Mouse (Mus musculus): ENCODE measurements around the gene Kctd2. TPM values are rescaled to one million over a fixed set of nuclear protein-coding genes. Genes with fewer than 3 reads are reported as not detected.
"Not testable (repeated sequence)": the region's sequence is repeated elsewhere in the genome, so short reads cannot be mapped to it uniquely, and the experiment has no call there.

Gene Kctd2
- total RNA-seq (2021), result 10 to 100 TPM; 36.4 to 48.6 TPM
- long read RNA-seq, experiment 1, transcript Kctd2-201 (6 exons, 1,764 nt), result major isoform, 87 of 101 reads
- long read RNA-seq, experiment 1, partial matches to known transcripts, result 3 of 101 reads
- long read RNA-seq, experiment 1, other reads (novel, unspliced or antisense), result 8 of 101 reads
- long read RNA-seq, experiment 2, transcript Kctd2-201 (6 exons, 1,764 nt), result major isoform, 38 of 53 reads
- long read RNA-seq, experiment 2, transcript Kctd2-202 (5 exons, 2,649 nt), result minor isoform, 6 of 53 reads
- long read RNA-seq, experiment 2, partial matches to known transcripts, result 3 of 53 reads
- long read RNA-seq, experiment 2, other reads (novel, unspliced or antisense), result 5 of 53 reads

GRCm38 (mm10) chr11:115419531-115420237, at the start of gene Kctd2, which contains the start of gene Atp5h:
Gene Kctd2, plus strand, starts transcription at chr11:115420128.
Gene Atp5h, minus strand, starts transcription at chr11:115419962.
- peak; percentile 96 for DNase-seq

GRCm38 (mm10) chr11:115370368-115370767, 49.6 kb upstream of the Kctd2 start:
- DNase-seq, result no peak

GRCm38 (mm10) chr11:115371354-115371753, 48.6 kb upstream of the Kctd2 start:
- no peak for DNase-seq

- no peak for DNase-seq
Observed at GRCm38 (mm10) chr11:115372015-115372414, 47.9 kb upstream of the Kctd2 start.

- no peak for DNase-seq
Observed at GRCm38 (mm10) chr11:115372737-115373136, 47.2 kb upstream of the Kctd2 start.

GRCm38 (mm10) chr11:115373805-115374694, 45.9 kb upstream of the Kctd2 start:
- DNase-seq, result peak; percentile 85

- no peak for DNase-seq
Observed at GRCm38 (mm10) chr11:115374695-115375425, 45.1 kb upstream of the Kctd2 start.

- no peak for DNase-seq
Observed at GRCm38 (mm10) chr11:115376722-115377121, 43.2 kb upstream of the Kctd2 start.

- no peak for DNase-seq
Observed at GRCm38 (mm10) chr11:115377254-115377653, 42.7 kb upstream of the Kctd2 start.

GRCm38 (mm10) chr11:115377854-115378253, 42.1 kb upstream of the Kctd2 start:
- no peak for DNase-seq

- DNase-seq, result no peak
Observed at GRCm38 (mm10) chr11:115381276-115381675, 38.7 kb upstream of the Kctd2 start.

- DNase-seq, result peak; percentile 96
Observed at GRCm38 (mm10) chr11:115381743-115382539, 38.0 kb upstream of the Kctd2 start, which contains the start of gene Cdr2l. Gene Cdr2l, plus strand, starts transcription at chr11:115381916.

GRCm38 (mm10) chr11:115382891-115383290, 37.0 kb upstream of the Kctd2 start:
- peak; percentile 43 for DNase-seq

- peak; percentile 50 for DNase-seq
Observed at GRCm38 (mm10) chr11:115383701-115384474, 36.0 kb upstream of the Kctd2 start.

- peak; percentile 77 for DNase-seq
Observed at GRCm38 (mm10) chr11:115384587-115384986, 35.3 kb upstream of the Kctd2 start.

GRCm38 (mm10) chr11:115386859-115387258, 33.1 kb upstream of the Kctd2 start:
- not testable (repeated sequence) for DNase-seq

- DNase-seq, result no peak
Observed at GRCm38 (mm10) chr11:115391358-115391757, 28.6 kb upstream of the Kctd2 start.

GRCm38 (mm10) chr11:115393721-115394325, 26.1 kb upstream of the Kctd2 start:
- peak; percentile 56 for DNase-seq

- peak; percentile 32 for DNase-seq
Observed at GRCm38 (mm10) chr11:115398085-115398484, 21.8 kb upstream of the Kctd2 start.
